Mouse (Mus musculus): ENCODE data around the gene Selenom.

GRCm38 (mm10) chr11:3554976-3555375 is 40.5 kb downstream of the Selenom start:
- no peak for TF ChIP-seq GATA1 (IDR thresholded peaks at IDR 0.05; ENCODE audit: borderline replicate concordance, low read length)
- TF ChIP-seq CTCF (IDR thresholded peaks at IDR 0.05; ENCODE audit: low read depth, low read length): no peak
- TF ChIP-seq POLR2AphosphoS5 (IDR thresholded peaks at IDR 0.05; ENCODE audit: insufficient replicate concordance, low read depth, low read length): no peak
- no peak for TF ChIP-seq TAL1 (conservative IDR thresholded peaks at IDR 0.05; ENCODE audit: low read depth, low read length)
- no peak for TF ChIP-seq GATA2 (IDR thresholded peaks at IDR 0.05; ENCODE audit: borderline replicate concordance, low read depth, low read length)
